Mouse (Mus musculus) liver, embryonic 14.5 days (tissue): ENCODE data around the gene 9530003J23Rik. TPM values are rescaled to one million over a fixed set of nuclear protein-coding genes. Genes with fewer than 3 reads are reported as not detected.
"Not testable (repeated sequence)": the region's sequence is repeated elsewhere in the genome, so short reads cannot be mapped to it uniquely, and the experiment has no call there.

Source experiments
- ATAC-seq: fragments of 200-750 bp; cut with Nextera tagmentation; 2 replicates; pipeline ENCODE4 v1.8.0; 2017; ENCODE audit warnings: moderate number of reproducible peaks, mild to moderate bottlenecking, moderate library complexity; ENCODE audit not compliant: insufficient read depth
- DNase-seq, 3 experiments: peaks; one replicate each; pipeline ENCODE4 v3.0.0-alpha.2; 2012 to 2013; ENCODE audit warnings: low read depth in 3 of 3, low spot score in 3 of 3
- H3K27ac ChIP-seq: fragments of 300-500 bp; sonication (generic); 2 replicates; pipeline ENCODE4 v1.5.1; 2014; ENCODE audit warnings: moderate library complexity, mild to moderate bottlenecking, control low read depth, inconsistent platforms
- H3K27me3 ChIP-seq: fragments of 300-500 bp; sonication (generic); 2 replicates; pipeline ENCODE4 v1.6.1; 2014; ENCODE audit warnings: mild to moderate bottlenecking, low read length, moderate library complexity; ENCODE audit not compliant: control insufficient read depth, insufficient read depth
- H3K36me3 ChIP-seq: fragments of 300-500 bp; sonication (generic); replicated peaks from 2 replicates; pipeline ENCODE4 v1.6.1; 2014; ENCODE audit warnings: low read depth; ENCODE audit not compliant: control insufficient read depth, insufficient read depth
- H3K4me1 ChIP-seq, 2 experiments: fragments of 200-500 bp in 1 of 2; fragments of 300-500 bp in 1 of 2; sonication (generic) in 1 of 2; replicated peaks; 2 replicates each; pipeline ENCODE4 v1.6.1; 2012 to 2014; ENCODE audit warnings: antibody characterized with exemption in 1 of 2, inconsistent platforms in 1 of 2, low read length in 1 of 2; ENCODE audit not compliant: control insufficient read depth in 2 of 2, insufficient read depth in 2 of 2
- H3K4me2 ChIP-seq: fragments of 300-500 bp; sonication (generic); 2 replicates; pipeline ENCODE4 v1.6.1; 2014; ENCODE audit warnings: low read depth, mild to moderate bottlenecking, control low read depth, moderate library complexity
- H3K4me3 ChIP-seq, 2 experiments: fragments of 200-500 bp in 1 of 2; fragments of 300-500 bp in 1 of 2; sonication (generic) in 1 of 2; 2 replicates each; pipeline ENCODE4 v1.5.1; 2012 to 2014; ENCODE audit warnings: low read depth in 2 of 2, low read length in 2 of 2, mild to moderate bottlenecking in 2 of 2, control low read depth in 1 of 2, inconsistent platforms in 1 of 2, moderate library complexity in 1 of 2; ENCODE audit not compliant: insufficient read depth in 1 of 2
- H3K9ac ChIP-seq: fragments of 300-500 bp; sonication (generic); replicated peaks from 2 replicates; pipeline ENCODE4 v1.6.1; 2014; ENCODE audit warnings: mild to moderate bottlenecking, control low read depth, moderate library complexity
- H3K9me3 ChIP-seq: fragments of 300-500 bp; sonication (generic); 2 replicates; pipeline ENCODE4 v1.6.1; 2016; ENCODE audit warnings: low read length, mixed read lengths; ENCODE audit not compliant: control insufficient read depth
- CTCF ChIP-seq: IDR thresholded peaks from 2 replicates; pipeline ENCODE4 v1.5.1; 2016; ENCODE audit warnings: antibody characterized with exemption, low read depth, control low read depth
- EP300 ChIP-seq: IDR thresholded peaks from 2 replicates; pipeline ENCODE4 v1.6.1; 2016; ENCODE audit warnings: antibody characterized with exemption, low read depth
- WGBS: fragments of 180-500 bp; shearing (Covaris S2); extraction: QIAGEN DNeasy Blood & Tissue Kit; methylation state at CpG from one replicate; pipeline ENCODE4 v1.1.7; 2014; ENCODE audit not compliant: insufficient replicate concordance; 5-methylcytosine and 5-hydroxymethylcytosine counted together
- polyA plus RNA-seq, 2 experiments: library from polyadenylated mRNA; depleted of rRNA in 1 of 2; stranded (reverse) in 1 of 2; unstranded in 1 of 2; fragments of >200 nt; fragmentation: Nextera tagmentation in 1 of 2; extraction: Ambion mirVana in 1 of 2; gene quantifications; 2 replicates each; pipeline versions ENCODE4 v1.2.1 to v1.2.3; 2012 to 2014

9530003J23Rik gene
- polyA plus RNA-seq, 2 experiments = not detected

- Histone ChIP-seq H3K27me3 (no peaks in the 10 kb centered on the region), H3K4me2 (no peak overlapping the region), H3K9me3 (no peaks in the 10 kb centered on the region), H3K4me3 (no peak overlapping the region), H3K4me1 (peaks cover 0 to 5% of the 10 kb centered on the region in 2 experiments; a peak in 1 of 4 replicates), H3K36me3 (no peaks in the 10 kb centered on the region), H3K27ac (no peak overlapping the region), H3K9ac (no peak overlapping the region)
- DNase-seq = no peak
- TF ChIP-seq CTCF = no peak
- WGBS = 60% methylated on average over 10 of the region's 10 CpGs
- no peak for ATAC-seq
Observed at GRCm38 (mm10) chr10:117284578-117285520, 46.3 kb upstream of the 9530003J23Rik start.

- H3K9me3 ChIP-seq = no peaks in the 10 kb centered on the region
- DNase-seq (no peak), ATAC-seq (no peak)
- TF ChIP-seq CTCF = no peak
- TF ChIP-seq EP300 = no peak
- no peak overlapping the region for H3K4me2 ChIP-seq
- no peak overlapping the region for H3K9ac ChIP-seq
- WGBS = 49% methylated on average over 7 of the region's 7 CpGs
- no peaks in the 10 kb centered on the region for H3K36me3 ChIP-seq
- H3K4me3 ChIP-seq = no peak overlapping the region
- no peaks in the 10 kb centered on the region for H3K27me3 ChIP-seq
- H3K4me1 ChIP-seq = peaks cover 0 to 5% of the 10 kb centered on the region in 2 experiments; a peak in 1 of 4 replicates
- H3K27ac ChIP-seq = no peak overlapping the region
Observed at GRCm38 (mm10) chr10:117283871-117284577, 45.5 kb upstream of the 9530003J23Rik start.

GRCm38 (mm10) chr10:117283196-117283595 is 44.7 kb upstream of the 9530003J23Rik start:
- not testable (repeated sequence) for H3K36me3 ChIP-seq, H3K4me2 ChIP-seq, H3K27ac ChIP-seq, H3K9ac ChIP-seq, H3K4me3 ChIP-seq, ATAC-seq, H3K27me3 ChIP-seq, DNase-seq, H3K9me3 ChIP-seq, H3K4me1 ChIP-seq
- WGBS = 46% methylated on average over 4 of the region's 4 CpGs

DNA sequence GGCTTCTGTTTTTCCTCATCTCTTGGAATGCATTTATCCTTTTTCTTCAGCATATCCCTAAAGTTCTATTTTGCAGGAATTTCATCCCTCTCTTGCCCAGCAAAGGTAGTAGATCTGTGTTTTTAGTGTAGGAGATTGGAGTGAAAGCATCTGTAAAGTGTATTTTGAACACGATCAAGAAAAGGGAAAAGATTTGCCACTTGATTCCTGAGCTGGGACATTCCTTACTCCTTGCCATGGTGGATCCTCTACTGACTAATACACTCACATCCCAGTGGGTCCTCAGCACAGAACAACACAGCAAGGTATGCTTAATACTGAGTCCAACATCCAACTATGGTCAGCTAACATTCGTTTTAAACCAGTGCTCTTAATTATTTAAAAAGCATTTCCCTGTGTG is 44.0 kb upstream of the 9530003J23Rik start:
- no peaks in the 10 kb centered on the region for H3K36me3 ChIP-seq
- H3K27me3 ChIP-seq = no peaks in the 10 kb centered on the region
- no peak overlapping the region for H3K4me3 ChIP-seq
- H3K4me1 ChIP-seq = peaks cover 0 to 5% of the 10 kb centered on the region in 2 experiments; a peak in 1 of 4 replicates
- no peaks in the 10 kb centered on the region for H3K9me3 ChIP-seq
- 42% methylated on average over 2 of the region's 2 CpGs for WGBS
- DNase-seq (no peak), ATAC-seq (no peak)
- TF ChIP-seq EP300 (no peak), CTCF (no peak)
- H3K27ac ChIP-seq = no peak overlapping the region
- H3K9ac ChIP-seq = no peak overlapping the region
- H3K4me2 ChIP-seq = no peak overlapping the region

DNA sequence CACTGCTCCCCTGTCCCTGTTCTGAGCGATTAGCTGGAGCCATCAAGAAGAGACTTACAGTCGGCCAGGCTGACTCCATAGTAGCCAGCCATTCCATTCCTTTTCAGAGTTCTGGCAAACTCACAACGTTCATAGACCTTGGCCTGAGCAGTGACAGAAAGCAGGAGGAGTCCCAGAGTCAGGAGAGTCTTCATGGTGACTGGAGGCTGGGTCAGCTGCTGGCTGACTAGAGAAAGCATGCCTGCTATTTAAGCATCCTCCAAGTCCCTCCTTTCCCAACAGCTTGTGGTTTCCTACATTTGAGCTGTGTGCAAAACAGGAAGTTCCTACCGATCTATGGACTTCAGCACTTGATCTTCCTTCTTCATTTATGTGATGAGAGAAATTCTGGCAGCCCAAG is 43.5 kb upstream of the 9530003J23Rik start, which contains the start of gene Lyz2:
Gene Lyz2, minus strand, starts transcription at position 273 of the 400 bp plus-strand sequence.
- Histone ChIP-seq H3K4me2 (peak within 1 kb of the TSS; percentile 4), H3K4me3 (peak within 1 kb of the TSS; percentile 11 to 21; a peak in 2 of 4 replicates), H3K36me3 (no peaks in the 10 kb centered on the region), H3K27me3 (no peaks in the 10 kb centered on the region), H3K9ac (no peak within 1 kb of the TSS), H3K4me1 (peaks cover 0 to 5% of the 10 kb centered on the region in 2 experiments; a peak in 1 of 4 replicates), H3K27ac (no peak within 1 kb of the TSS), H3K9me3 (no peaks in the 10 kb centered on the region)
- 9% methylated on average over 4 of the region's 4 CpGs for WGBS
- ATAC-seq (no peak), DNase-seq (no peak)
- no peak for TF ChIP-seq CTCF
- no peak for TF ChIP-seq EP300
